Mouse (Mus musculus): ENCODE results near the gene Adk. TPM values are rescaled to one million over a fixed set of nuclear protein-coding genes. Genes with fewer than 3 reads are reported as not detected.

Adk gene
- polyA plus RNA-seq, 1 experiment from 2014 or later: 180 TPM

GRCm38 (mm10) chr14:21410769-21411477 is 358.5 kb downstream of the Adk start:
- H3K4me2 ChIP-seq (ENCODE audit: low read length): no peak overlapping the region
- H3K27ac ChIP-seq (ENCODE audit: low read depth): no peak overlapping the region
- no peaks in the 10 kb centered on the region for H3K4me1 ChIP-seq (replicated peaks; ENCODE audit: control insufficient read depth, insufficient read depth, low read length)
- DNase-seq (ENCODE audit: low spot score) (no peak), ATAC-seq (replicated peaks; ENCODE audit: low FRiP score, low TSS enrichment, low read depth) (no peak)
- no peak overlapping the region for H3K4me3 ChIP-seq (ENCODE audit: low read depth, low read length)
- H3K36me3 ChIP-seq (ENCODE audit: control insufficient read depth, insufficient read depth, low read length): no peaks in the 10 kb centered on the region
- H3K9me3 ChIP-seq (ENCODE audit: control insufficient read depth, low read length): no peaks in the 10 kb centered on the region
- 67% methylated on average over 7 of the region's 7 CpGs for WGBS
- no peaks in the 10 kb centered on the region for H3K27me3 ChIP-seq (replicated peaks; ENCODE audit: control insufficient read depth, insufficient read depth, low read length)
- H3K9ac ChIP-seq (ENCODE audit: low read length): no peak overlapping the region

- Histone ChIP-seq H3K9ac (ENCODE audit: low read length) (no peak overlapping the region), H3K36me3 (ENCODE audit: control insufficient read depth, insufficient read depth, low read length) (no peaks in the 10 kb centered on the region), H3K4me1 (replicated peaks; ENCODE audit: control insufficient read depth, insufficient read depth, low read length) (no peaks in the 10 kb centered on the region), H3K27ac (ENCODE audit: low read depth) (no peak overlapping the region), H3K27me3 (replicated peaks; ENCODE audit: control insufficient read depth, insufficient read depth, low read length) (no peaks in the 10 kb centered on the region), H3K4me2 (ENCODE audit: low read length) (no peak overlapping the region), H3K4me3 (ENCODE audit: low read depth, low read length) (no peak overlapping the region), H3K9me3 (ENCODE audit: control insufficient read depth, low read length) (no peaks in the 10 kb centered on the region)
- DNase-seq (ENCODE audit: low spot score): no peak
- no peak for ATAC-seq (replicated peaks; ENCODE audit: low FRiP score, low TSS enrichment, low read depth)
- WGBS: 85% methylated on average over 6 of the region's 6 CpGs
Measured at GRCm38 (mm10) chr14:21411524-21411923, 359.1 kb downstream of the Adk start.

- H3K9ac ChIP-seq (ENCODE audit: low read length): no peak overlapping the region
- H3K9me3 ChIP-seq (ENCODE audit: control insufficient read depth, low read length): no peaks in the 10 kb centered on the region
- H3K27ac ChIP-seq (ENCODE audit: low read depth): no peak overlapping the region
- no peaks in the 10 kb centered on the region for H3K36me3 ChIP-seq (ENCODE audit: control insufficient read depth, insufficient read depth, low read length)
- WGBS: 82% methylated on average over 7 of the region's 7 CpGs
- no peak for ATAC-seq (replicated peaks; ENCODE audit: low FRiP score, low TSS enrichment, low read depth)
- no peak overlapping the region for H3K4me3 ChIP-seq (ENCODE audit: low read depth, low read length)
- no peak overlapping the region for H3K4me2 ChIP-seq (ENCODE audit: low read length)
- H3K4me1 ChIP-seq (replicated peaks; ENCODE audit: control insufficient read depth, insufficient read depth, low read length): no peaks in the 10 kb centered on the region
- DNase-seq (ENCODE audit: low spot score): no peak
- no peaks in the 10 kb centered on the region for H3K27me3 ChIP-seq (replicated peaks; ENCODE audit: control insufficient read depth, insufficient read depth, low read length)
Measured at GRCm38 (mm10) chr14:21418332-21418731, 366.0 kb downstream of the Adk start.

- Histone ChIP-seq H3K9me3 (ENCODE audit: control insufficient read depth, low read length) (no peaks in the 10 kb centered on the region), H3K27ac (ENCODE audit: low read depth) (no peak overlapping the region), H3K9ac (ENCODE audit: low read length) (no peak overlapping the region), H3K4me3 (ENCODE audit: low read depth, low read length) (no peak overlapping the region), H3K36me3 (ENCODE audit: control insufficient read depth, insufficient read depth, low read length) (0 out of 2 replicates have a peak, but pooled peaks cover 3% of the 10 kb centered on the region), H3K27me3 (replicated peaks; ENCODE audit: control insufficient read depth, insufficient read depth, low read length) (no peaks in the 10 kb centered on the region), H3K4me2 (ENCODE audit: low read length) (no peak overlapping the region), H3K4me1 (replicated peaks; ENCODE audit: control insufficient read depth, insufficient read depth, low read length) (no peaks in the 10 kb centered on the region)
- WGBS: 77% methylated on average over 7 of the region's 7 CpGs
- DNase-seq (ENCODE audit: low spot score): no peak
- no peak for ATAC-seq (replicated peaks; ENCODE audit: low FRiP score, low TSS enrichment, low read depth)
Measured at GRCm38 (mm10) chr14:21427369-21427768, 375.0 kb downstream of the Adk start.

- Histone ChIP-seq H3K9me3 (ENCODE audit: control insufficient read depth, low read length) (no peaks in the 10 kb centered on the region), H3K4me3 (ENCODE audit: low read depth, low read length) (no peak overlapping the region), H3K36me3 (ENCODE audit: control insufficient read depth, insufficient read depth, low read length) (no peaks in the 10 kb centered on the region), H3K27ac (ENCODE audit: low read depth) (no peak overlapping the region), H3K4me2 (ENCODE audit: low read length) (no peak overlapping the region), H3K4me1 (replicated peaks; ENCODE audit: control insufficient read depth, insufficient read depth, low read length) (no peaks in the 10 kb centered on the region; the same call in 1 of the 2 replicates), H3K9ac (ENCODE audit: low read length) (no peak overlapping the region), H3K27me3 (replicated peaks; ENCODE audit: control insufficient read depth, insufficient read depth, low read length) (no peaks in the 10 kb centered on the region)
- ATAC-seq (replicated peaks; ENCODE audit: low FRiP score, low TSS enrichment, low read depth): no peak
- WGBS: 82% methylated on average over 4 of the region's 4 CpGs
- DNase-seq (ENCODE audit: low spot score): no peak
Measured at GRCm38 (mm10) chr14:21433415-21433814, 381.0 kb downstream of the Adk start.

GRCm38 (mm10) chr14:21433995-21434394 is 381.6 kb downstream of the Adk start:
- DNase-seq (ENCODE audit: low spot score): no peak
- H3K4me1 ChIP-seq (replicated peaks; ENCODE audit: control insufficient read depth, insufficient read depth, low read length): no peaks in the 10 kb centered on the region; the same call in 1 of the 2 replicates

GRCm38 (mm10) chr14:21434686-21435085 is 382.3 kb downstream of the Adk start:
- no peak for DNase-seq (ENCODE audit: low spot score)
- no peak for ATAC-seq (replicated peaks; ENCODE audit: low FRiP score, low TSS enrichment, low read depth)
- Histone ChIP-seq H3K4me2 (ENCODE audit: low read length) (no peak overlapping the region), H3K36me3 (ENCODE audit: control insufficient read depth, insufficient read depth, low read length) (no peaks in the 10 kb centered on the region), H3K27me3 (replicated peaks; ENCODE audit: control insufficient read depth, insufficient read depth, low read length) (no peaks in the 10 kb centered on the region), H3K27ac (ENCODE audit: low read depth) (no peak overlapping the region), H3K4me3 (ENCODE audit: low read depth, low read length) (no peak overlapping the region), H3K4me1 (replicated peaks; ENCODE audit: control insufficient read depth, insufficient read depth, low read length) (no peaks in the 10 kb centered on the region; the same call in 1 of the 2 replicates), H3K9ac (ENCODE audit: low read length) (no peak overlapping the region), H3K9me3 (ENCODE audit: control insufficient read depth, low read length) (no peaks in the 10 kb centered on the region)
- WGBS: 34% methylated on average over 9 of the region's 9 CpGs

More at GRCm38 (mm10) chr14:21433995-21434394, 381.6 kb downstream of the Adk start:
- no peaks in the 10 kb centered on the region for H3K36me3 ChIP-seq (ENCODE audit: control insufficient read depth, insufficient read depth, low read length)
- 72% methylated on average over 5 of the region's 5 CpGs for WGBS
- H3K27ac ChIP-seq (ENCODE audit: low read depth): no peak overlapping the region
- H3K4me3 ChIP-seq (ENCODE audit: low read depth, low read length): no peak overlapping the region
- no peaks in the 10 kb centered on the region for H3K27me3 ChIP-seq (replicated peaks; ENCODE audit: control insufficient read depth, insufficient read depth, low read length)
- ATAC-seq (replicated peaks; ENCODE audit: low FRiP score, low TSS enrichment, low read depth): no peak
- no peak overlapping the region for H3K4me2 ChIP-seq (ENCODE audit: low read length)
- no peak overlapping the region for H3K9ac ChIP-seq (ENCODE audit: low read length)
- no peaks in the 10 kb centered on the region for H3K9me3 ChIP-seq (ENCODE audit: control insufficient read depth, low read length)

GRCm38 (mm10) chr14:21439785-21440184 is 387.4 kb downstream of the Adk start:
- Histone ChIP-seq H3K4me2 (ENCODE audit: low read length) (no peak overlapping the region), H3K27ac (ENCODE audit: low read depth) (no peak overlapping the region), H3K27me3 (replicated peaks; ENCODE audit: control insufficient read depth, insufficient read depth, low read length) (no peaks in the 10 kb centered on the region), H3K9me3 (ENCODE audit: control insufficient read depth, low read length) (peaks cover 3% of the 10 kb centered on the region; the same call in 1 of the 2 replicates), H3K36me3 (ENCODE audit: control insufficient read depth, insufficient read depth, low read length) (no peaks in the 10 kb centered on the region), H3K9ac (ENCODE audit: low read length) (no peak overlapping the region), H3K4me1 (replicated peaks; ENCODE audit: control insufficient read depth, insufficient read depth, low read length) (no peaks in the 10 kb centered on the region), H3K4me3 (ENCODE audit: low read depth, low read length) (no peak overlapping the region)
- 25% methylated on average over 4 of the region's 4 CpGs for WGBS
- DNase-seq (ENCODE audit: low spot score) (no peak), ATAC-seq (replicated peaks; ENCODE audit: low FRiP score, low TSS enrichment, low read depth) (no peak)

GRCm38 (mm10) chr14:21440526-21440925 is 388.2 kb downstream of the Adk start:
- Histone ChIP-seq H3K9ac (ENCODE audit: low read length) (no peak overlapping the region), H3K27ac (ENCODE audit: low read depth) (no peak overlapping the region), H3K4me2 (ENCODE audit: low read length) (no peak overlapping the region), H3K4me1 (replicated peaks; ENCODE audit: control insufficient read depth, insufficient read depth, low read length) (no peaks in the 10 kb centered on the region), H3K4me3 (ENCODE audit: low read depth, low read length) (no peak overlapping the region), H3K27me3 (replicated peaks; ENCODE audit: control insufficient read depth, insufficient read depth, low read length) (no peaks in the 10 kb centered on the region), H3K36me3 (ENCODE audit: control insufficient read depth, insufficient read depth, low read length) (no peaks in the 10 kb centered on the region), H3K9me3 (ENCODE audit: control insufficient read depth, low read length) (peaks cover 3% of the 10 kb centered on the region; the same call in 1 of the 2 replicates)
- no peak for DNase-seq (ENCODE audit: low spot score)
- no peak for ATAC-seq (replicated peaks; ENCODE audit: low FRiP score, low TSS enrichment, low read depth)
- WGBS: 96% methylated on average over 2 of the region's 2 CpGs
